In the genomic region with DNA sequence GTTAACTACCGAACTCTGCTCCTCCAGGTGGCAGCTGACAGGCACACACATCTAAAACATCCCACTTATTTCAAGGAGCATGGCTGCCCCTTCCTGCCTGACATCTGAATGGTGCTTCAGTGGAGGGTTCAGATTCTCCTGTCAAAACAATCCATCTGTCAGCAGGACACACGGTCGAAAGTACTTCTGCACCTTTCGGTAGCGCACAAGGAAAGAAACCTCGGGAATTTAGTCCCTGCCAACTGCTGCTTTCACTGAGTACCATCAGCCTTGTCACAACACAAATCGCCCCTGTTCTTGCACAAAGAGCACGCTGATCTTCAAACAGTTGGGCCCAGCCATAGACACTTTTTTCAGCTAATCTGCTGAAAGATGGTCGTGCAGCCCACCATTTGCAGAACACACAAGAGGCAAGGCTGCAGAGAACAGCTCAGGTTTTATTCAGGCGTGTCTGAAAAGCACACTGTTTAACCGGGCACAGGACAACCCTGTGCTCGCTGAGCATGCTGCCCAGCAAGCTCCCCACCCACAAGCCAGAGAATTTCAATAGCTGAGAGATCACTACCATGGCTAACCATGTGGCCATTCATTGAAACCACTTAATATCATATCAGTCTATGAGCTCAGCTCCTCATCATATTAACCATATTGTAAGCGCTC, we compare ENCODE assay signal across 10 mouse cellular contexts. TPM values are rescaled to one million over a fixed set of nuclear protein-coding genes. Genes with fewer than 3 reads are reported as not detected.
DNase-seq lines count a peak whose midpoint lies in the region; ATAC-seq lines count a peak whose summit lies in the region.
"Had no signal": no experiment of that assay in that cellular context is flagged by ENCODE, and none has a peak within 500 bp of the region (broad histone marks: within the 10 kb centered on the region; RNA-seq: fewer than 3 reads in every experiment).

No protein-coding gene starts in this region.

- no peak for DNase-seq in kidney, postnatal 14 days
- DNase-seq in forebrain, embryonic 14.5 days (ENCODE audit: low spot score), result peak; percentile 74
- no peak for DNase-seq in layer of hippocampus, adult 9-10 months (ENCODE audit: low spot score)
- DNase-seq in lung, postnatal 4 days, result no peak
- DNase-seq: adrenal gland, postnatal 10 days; cerebellum, adult 9-10 months; spleen, adult 18-20 months had no signal

- H3K4me1 ChIP-seq in kidney, embryonic 15.5 days, result peaks cover 54% of the 10 kb centered on the region
- H3K4me1 ChIP-seq in embryonic facial prominence, embryonic 13.5 days, result peaks cover 40% of the 10 kb centered on the region
- H3K4me1 ChIP-seq in forebrain, embryonic 14.5 days (ENCODE audit: control insufficient read depth, insufficient read depth, low read length), result peaks cover 35% of the 10 kb centered on the region
- H3K4me1 ChIP-seq in limb, embryonic 15.5 days, result peaks cover 43% of the 10 kb centered on the region

- no peaks in the 10 kb centered on the region for H3K27me3 ChIP-seq in kidney, embryonic 15.5 days
- 0 out of 2 replicates have a peak, but pooled peaks cover 9% of the 10 kb centered on the region for H3K27me3 ChIP-seq in embryonic facial prominence, embryonic 13.5 days
- H3K27me3 ChIP-seq in forebrain, embryonic 14.5 days (replicated peaks; ENCODE audit: control insufficient read depth, insufficient read depth, low read length), result no peaks in the 10 kb centered on the region
- H3K27me3 ChIP-seq in limb, embryonic 15.5 days, result no peaks in the 10 kb centered on the region

- H3K9me3 ChIP-seq in kidney, embryonic 15.5 days (replicated peaks), result no peaks in the 10 kb centered on the region
- no peaks in the 10 kb centered on the region for H3K9me3 ChIP-seq in embryonic facial prominence, embryonic 13.5 days
- no peaks in the 10 kb centered on the region for H3K9me3 ChIP-seq in forebrain, embryonic 14.5 days (replicated peaks; ENCODE audit: control insufficient read depth, low read length)
- H3K9me3 ChIP-seq in limb, embryonic 15.5 days, result no peaks in the 10 kb centered on the region

- no peak overlapping the region for H3K9ac ChIP-seq in kidney, embryonic 15.5 days
- H3K9ac ChIP-seq in embryonic facial prominence, embryonic 13.5 days, result no peak overlapping the region
- H3K9ac ChIP-seq in forebrain, embryonic 14.5 days (ENCODE audit: low read length), result peak overlapping the region; percentile 0; the same call in 1 of the 2 replicates
- H3K9ac ChIP-seq in limb, embryonic 15.5 days, result no peak overlapping the region

- no peak overlapping the region for H3K27ac ChIP-seq in kidney, embryonic 15.5 days
- no peak overlapping the region for H3K27ac ChIP-seq in embryonic facial prominence, embryonic 13.5 days
- H3K27ac ChIP-seq in forebrain, embryonic 14.5 days (ENCODE audit: low read depth, low read length), result peak overlapping the region; percentile 58
- H3K27ac ChIP-seq in limb, embryonic 15.5 days, result peak overlapping the region; percentile 11; the same call in 1 of the 2 replicates

- 28% methylated on average over 13 of the region's 13 CpGs for WGBS in kidney, embryonic 15.5 days
- 31% methylated on average over 13 of the region's 13 CpGs for WGBS in embryonic facial prominence, embryonic 13.5 days
- WGBS in forebrain, embryonic 14.5 days, result 8% methylated on average over 13 of the region's 13 CpGs
- 36% methylated on average over 13 of the region's 13 CpGs for WGBS in limb, embryonic 15.5 days

- no peak overlapping the region for H3K4me3 ChIP-seq in kidney, embryonic 15.5 days (replicated peaks)
- H3K4me3 ChIP-seq in embryonic facial prominence, embryonic 13.5 days, result no peak overlapping the region
- H3K4me3 ChIP-seq in forebrain, embryonic 14.5 days (ENCODE audit: low read depth, low read length), result no peak overlapping the region
- H3K4me3 ChIP-seq in limb, embryonic 15.5 days, result no peak overlapping the region

- H3K36me3 ChIP-seq in kidney, embryonic 15.5 days, result no peaks in the 10 kb centered on the region
- no peaks in the 10 kb centered on the region for H3K36me3 ChIP-seq in embryonic facial prominence, embryonic 13.5 days
- no peaks in the 10 kb centered on the region for H3K36me3 ChIP-seq in forebrain, embryonic 14.5 days (ENCODE audit: control insufficient read depth, insufficient read depth, low read length)
- 0 out of 2 replicates have a peak, but pooled peaks cover under 1% of the 10 kb centered on the region for H3K36me3 ChIP-seq in limb, embryonic 15.5 days

- no peak for ATAC-seq in kidney, embryonic 15.5 days (replicated peaks; ENCODE audit: low FRiP score)
- ATAC-seq in embryonic facial prominence, embryonic 13.5 days (ENCODE audit: insufficient number of reproducible peaks, insufficient read depth, low FRiP score, low TSS enrichment, low read depth), result no peak
- ATAC-seq in forebrain, embryonic 14.5 days, result peak; percentile 74
- ATAC-seq in limb, embryonic 15.5 days (ENCODE audit: insufficient number of reproducible peaks, low FRiP score, low TSS enrichment, low read depth), result no peak

- H3K4me2 ChIP-seq in kidney, embryonic 15.5 days, result peak overlapping the region; percentile 37
- H3K4me2 ChIP-seq in embryonic facial prominence, embryonic 13.5 days, result 0 out of 2 replicates have a peak overlapping the region, but pooled peaks have one; percentile 9
- H3K4me2 ChIP-seq in forebrain, embryonic 14.5 days (ENCODE audit: low read length), result peak overlapping the region; percentile 41
- no peak overlapping the region for H3K4me2 ChIP-seq in limb, embryonic 15.5 days

RNA-seq across cellular contexts. Expression of gene Lrig1, which starts 31.6 kb away (rescaled TPM):
- 7.3 and 8.1 TPM in 2 replicates for polyA plus RNA-seq in kidney, embryonic 15.5 days (2015; fragmentation: Nextera tagmentation; extraction: Ambion mirVana)
- polyA plus RNA-seq in embryonic facial prominence, embryonic 13.5 days (2015; fragmentation: Nextera tagmentation; extraction: Ambion mirVana), result 17.4 and 18.9 TPM in 2 replicates
- polyA plus RNA-seq in forebrain, embryonic 14.5 days (2014; fragmentation: Nextera tagmentation; extraction: Ambion mirVana), result 8.5 and 9.5 TPM in 2 replicates
- polyA plus RNA-seq in limb, embryonic 15.5 days (2015; fragmentation: Nextera tagmentation; extraction: Ambion mirVana), result 22.3 and 22.5 TPM in 2 replicates

Comparison
In these comparisons a context has a peak if more than half of its experiments do, and no peak if none do; other contexts are left out.
1. H3K27ac ChIP-seq: peak in forebrain, embryonic 14.5 days (single experiment) and limb, embryonic 15.5 days (single experiment); none in kidney, embryonic 15.5 days (single experiment) and embryonic facial prominence, embryonic 13.5 days (single experiment).